Mouse (Mus musculus): ENCODE measurements around the gene Adam26a. TPM values are rescaled to one million over a fixed set of nuclear protein-coding genes. Genes with fewer than 3 reads are reported as not detected.
"Not testable (repeated sequence)": the region's sequence is repeated elsewhere in the genome, so short reads cannot be mapped to it uniquely, and the experiment has no call there.

Gene Adam26a
- polyA plus RNA-seq (2015; fragmentation: Nextera tagmentation; extraction: Ambion mirVana), result not detected in 2 replicates

GRCm38 (mm10) chr8:43576607-43577006 lies at the start of gene Adam26a:
Gene Adam26a (minus strand): TSS chr8:43576707.
- not testable (repeated sequence) for H3K4me1 ChIP-seq; H3K27me3 ChIP-seq; H3K4me3 ChIP-seq; H3K9ac ChIP-seq; H3K9me3 ChIP-seq (replicated peaks); ATAC-seq; H3K27ac ChIP-seq; H3K36me3 ChIP-seq (ENCODE audit: poor library complexity, severe bottlenecking); H3K4me2 ChIP-seq
- 98% methylated on average over 2 of the region's 2 CpGs for WGBS

- H3K4me2 ChIP-seq, result no peak overlapping the region
- no peak overlapping the region for H3K9ac ChIP-seq
- ATAC-seq, result no peak
- no peaks in the 10 kb centered on the region for H3K27me3 ChIP-seq
- H3K27ac ChIP-seq, result no peak overlapping the region
- H3K4me3 ChIP-seq, result no peak overlapping the region
- WGBS, result 85% methylated on average over 1 of the region's 1 CpGs
- no peaks in the 10 kb centered on the region for H3K9me3 ChIP-seq (replicated peaks)
- no peaks in the 10 kb centered on the region for H3K36me3 ChIP-seq (ENCODE audit: poor library complexity, severe bottlenecking)
- H3K4me1 ChIP-seq, result no peaks in the 10 kb centered on the region
Observed at GRCm38 (mm10) chr8:43616046-43616445, 39.5 kb upstream of the Adam26a start.

GRCm38 (mm10) chr8:43603657-43604056 lies 27.1 kb upstream of the Adam26a start:
- H3K9me3 ChIP-seq (replicated peaks); H3K27me3 ChIP-seq; H3K4me1 ChIP-seq; H3K36me3 ChIP-seq (ENCODE audit: poor library complexity, severe bottlenecking); H3K27ac ChIP-seq; H3K4me2 ChIP-seq; H3K9ac ChIP-seq; H3K4me3 ChIP-seq; ATAC-seq: not testable (repeated sequence)
- WGBS, result 88% methylated on average over 13 of the region's 13 CpGs

GRCm38 (mm10) chr8:43603166-43603565 lies 26.7 kb upstream of the Adam26a start:
- 97% methylated on average over 15 of the region's 15 CpGs for WGBS
- not testable (repeated sequence) for H3K9ac ChIP-seq; H3K27me3 ChIP-seq; ATAC-seq; H3K36me3 ChIP-seq (ENCODE audit: poor library complexity, severe bottlenecking); H3K4me3 ChIP-seq; H3K27ac ChIP-seq; H3K4me2 ChIP-seq; H3K4me1 ChIP-seq; H3K9me3 ChIP-seq (replicated peaks)

- not testable (repeated sequence) for H3K36me3 ChIP-seq (ENCODE audit: poor library complexity, severe bottlenecking); H3K9me3 ChIP-seq (replicated peaks); H3K4me2 ChIP-seq; H3K9ac ChIP-seq; ATAC-seq; H3K27ac ChIP-seq; H3K4me3 ChIP-seq; H3K27me3 ChIP-seq; H3K4me1 ChIP-seq
Observed at GRCm38 (mm10) chr8:43528006-43528405, 48.5 kb downstream of the Adam26a start, which contains the start of gene Adam26b. Gene Adam26b (minus strand): TSS chr8:43528106.

Other genes starting within 250 kb of the Adam26a start
- gene Adam26b, start 48.6 kb downstream of the Adam26a start, polyA plus RNA-seq (2015; fragmentation: Nextera tagmentation; extraction: Ambion mirVana), result not detected in 2 replicates
- not detected in 2 replicates for gene Gm5346, start 50.6 kb upstream of the Adam26a start, polyA plus RNA-seq (2015; fragmentation: Nextera tagmentation; extraction: Ambion mirVana)
- not detected in 2 replicates for gene Adam34, start 133.3 kb upstream of the Adam26a start, polyA plus RNA-seq (2015; fragmentation: Nextera tagmentation; extraction: Ambion mirVana)